Mouse (Mus musculus): ENCODE measurements around the gene Cd72.

DNA sequence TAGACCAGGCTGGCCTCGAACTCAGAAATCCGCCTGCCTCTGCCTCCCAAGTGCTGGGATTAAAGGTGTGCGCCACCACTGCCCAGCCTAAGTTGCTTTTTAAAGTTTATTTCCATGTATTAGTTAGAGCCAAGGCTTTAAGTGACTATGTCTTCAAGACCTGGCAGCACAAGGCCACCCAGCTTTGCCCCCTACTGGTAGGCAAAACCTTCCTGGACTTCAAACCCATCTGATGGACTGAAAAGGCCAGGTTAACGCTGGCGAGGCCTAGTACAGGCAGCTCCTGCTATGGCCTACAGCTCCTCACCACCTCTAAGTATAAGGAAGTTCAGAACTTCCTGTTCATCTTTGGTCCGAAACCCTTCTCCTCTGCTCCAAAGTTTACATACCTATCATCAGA lies 22.2 kb upstream of the Cd72 start:
- TF ChIP-seq CTCF (IDR thresholded peaks at IDR 0.05; ENCODE audit: borderline replicate concordance, extremely low read depth, insufficient read depth, insufficient read length) (no peak), POLR2A (IDR thresholded peaks at IDR 0.05; ENCODE audit: borderline replicate concordance, extremely low read depth, insufficient read depth, insufficient read length, poor library complexity, severe bottlenecking) (no peak)
